Mouse (Mus musculus) intestine, embryonic 16.5 days (tissue): ENCODE measurements around the gene Tmem177. TPM values are rescaled to one million over a fixed set of nuclear protein-coding genes. Genes with fewer than 3 reads are reported as not detected.

Experiments
- ATAC-seq: fragments of 200-750 bp; cut with Nextera tagmentation; 2 replicates; pipeline ENCODE4 v1.8.0; 2017; ENCODE audit warnings: moderate TSS enrichment, moderate library complexity
- H3K27ac ChIP-seq: fragments of 300-500 bp; sonication (generic); 2 replicates; pipeline ENCODE4 v1.5.1; 2014; ENCODE audit warnings: mild to moderate bottlenecking, low read length
- H3K27me3 ChIP-seq: fragments of 300-500 bp; sonication (generic); replicated peaks from 2 replicates; pipeline ENCODE4 v1.6.1; 2014; ENCODE audit warnings: low read length, control low read depth, mixed read lengths; ENCODE audit not compliant: control insufficient read depth, insufficient read depth
- H3K36me3 ChIP-seq: fragments of 300-500 bp; sonication (generic); 2 replicates; pipeline ENCODE4 v1.6.1; 2014; ENCODE audit warnings: low read length, control low read depth; ENCODE audit not compliant: control insufficient read depth, insufficient read depth
- H3K4me1 ChIP-seq: fragments of 300-500 bp; sonication (generic); 2 replicates; pipeline ENCODE4 v1.6.1; 2014; ENCODE audit warnings: low read length, control low read depth, mixed read lengths; ENCODE audit not compliant: control insufficient read depth, insufficient read depth
- H3K4me2 ChIP-seq: fragments of 300-500 bp; sonication (generic); 2 replicates; pipeline ENCODE4 v1.6.1; 2014; ENCODE audit warnings: low read depth, low read length, control low read depth
- H3K4me3 ChIP-seq: fragments of 300-500 bp; sonication (generic); 2 replicates; pipeline ENCODE4 v1.5.1; 2014; ENCODE audit warnings: mild to moderate bottlenecking, low read length
- H3K9ac ChIP-seq: fragments of 300-500 bp; sonication (generic); 2 replicates; pipeline ENCODE4 v1.6.1; 2014; ENCODE audit warnings: low read depth, low read length
- H3K9me3 ChIP-seq: fragments of 300-500 bp; sonication (generic); 2 replicates; pipeline ENCODE4 v1.6.1; 2016; ENCODE audit warnings: low read length, control low read depth; ENCODE audit not compliant: control insufficient read depth
- WGBS: fragments of 180-500 bp; shearing (Covaris S2); extraction: QIAGEN DNeasy Blood & Tissue Kit; methylation state at CpG from one replicate; pipeline ENCODE4 v1.1.7; 2014; 5-methylcytosine and 5-hydroxymethylcytosine counted together
- polyA plus RNA-seq: library from polyadenylated mRNA; unstranded; fragments of >200 nt; fragmentation: Nextera tagmentation; extraction: Ambion mirVana; gene quantifications from 2 replicates; pipeline ENCODE4 v1.2.1, GENCODE M21; 2015

Tmem177 gene
- polyA plus RNA-seq, 1 experiment from 2014 or later, result 7.9 TPM

DNA sequence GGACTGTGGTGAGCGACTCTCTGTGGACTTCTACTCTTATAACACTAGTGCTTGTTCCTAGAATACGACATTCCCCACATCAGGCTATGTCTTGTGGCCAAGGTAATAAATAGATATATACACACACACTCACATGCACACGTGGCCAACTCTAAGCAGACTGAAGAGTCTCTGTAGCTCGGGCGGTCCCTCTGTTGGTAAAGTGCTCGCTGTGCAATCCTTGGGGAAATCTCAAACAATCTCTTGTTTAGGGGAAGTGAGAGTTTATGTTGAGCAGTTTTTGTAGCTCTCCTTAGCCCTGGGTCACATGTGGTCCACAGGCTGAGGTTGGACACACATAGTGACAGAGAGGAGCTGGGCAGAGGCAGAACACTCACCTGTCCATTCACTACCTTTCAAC is 20.1 kb downstream of the Tmem177 start:
- Histone ChIP-seq H3K27ac (no peak overlapping the region), H3K27me3 (no peaks in the 10 kb centered on the region), H3K4me3 (no peak overlapping the region), H3K9me3 (no peaks in the 10 kb centered on the region), H3K36me3 (no peaks in the 10 kb centered on the region), H3K9ac (no peak overlapping the region), H3K4me2 (no peak overlapping the region), H3K4me1 (no peaks in the 10 kb centered on the region)
- WGBS, result 57% methylated on average over 6 of the region's 6 CpGs
- ATAC-seq, result no peak

DNA sequence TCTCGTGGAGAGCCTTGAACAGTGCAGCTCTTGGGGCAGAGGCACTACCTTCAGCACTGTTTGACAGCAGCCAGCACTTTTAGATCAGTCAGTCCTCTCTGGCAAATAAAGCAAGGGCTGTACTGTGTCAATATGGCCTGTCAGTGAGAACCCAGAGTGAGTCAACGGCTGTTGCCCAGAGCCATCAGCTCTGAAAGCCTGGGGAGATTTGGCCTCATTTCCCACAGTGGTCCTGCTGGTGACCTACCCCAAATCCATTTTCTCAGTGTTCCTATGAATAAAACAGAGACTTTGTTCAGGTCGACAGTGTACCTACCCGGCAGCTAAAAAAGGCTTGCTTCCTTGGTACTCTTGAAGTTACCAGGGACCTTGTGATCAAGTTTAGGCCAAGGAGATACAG is 21.1 kb downstream of the Tmem177 start:
- Histone ChIP-seq H3K36me3 (no peaks in the 10 kb centered on the region), H3K27ac (no peak overlapping the region), H3K4me3 (no peak overlapping the region), H3K9ac (no peak overlapping the region), H3K27me3 (no peaks in the 10 kb centered on the region), H3K4me2 (no peak overlapping the region), H3K4me1 (no peaks in the 10 kb centered on the region), H3K9me3 (no peaks in the 10 kb centered on the region)
- ATAC-seq, result no peak
- 61% methylated on average over 4 of the region's 4 CpGs for WGBS

- 86% methylated on average over 9 of the region's 9 CpGs for WGBS
- no peaks in the 10 kb centered on the region for H3K9me3 ChIP-seq
- H3K9ac ChIP-seq, result no peak overlapping the region
- H3K36me3 ChIP-seq, result no peaks in the 10 kb centered on the region
- no peak for ATAC-seq
- H3K4me2 ChIP-seq, result no peak overlapping the region
- no peak overlapping the region for H3K4me3 ChIP-seq
- no peak overlapping the region for H3K27ac ChIP-seq
- H3K27me3 ChIP-seq, result no peaks in the 10 kb centered on the region
- no peaks in the 10 kb centered on the region for H3K4me1 ChIP-seq
These were observed 21.9 kb downstream of the Tmem177 start for GRCm38 (mm10) chr1:119891149-119891548.

GRCm38 (mm10) chr1:119889347-119889746 is 23.7 kb downstream of the Tmem177 start:
- H3K4me1 ChIP-seq, result no peaks in the 10 kb centered on the region
- no peak overlapping the region for H3K9ac ChIP-seq
- no peaks in the 10 kb centered on the region for H3K36me3 ChIP-seq
- ATAC-seq, result no peak
- H3K9me3 ChIP-seq, result no peaks in the 10 kb centered on the region
- no peaks in the 10 kb centered on the region for H3K27me3 ChIP-seq
- WGBS, result 81% methylated on average over 16 of the region's 16 CpGs
- no peak overlapping the region for H3K4me3 ChIP-seq
- no peak overlapping the region for H3K4me2 ChIP-seq
- H3K27ac ChIP-seq, result no peak overlapping the region

DNA sequence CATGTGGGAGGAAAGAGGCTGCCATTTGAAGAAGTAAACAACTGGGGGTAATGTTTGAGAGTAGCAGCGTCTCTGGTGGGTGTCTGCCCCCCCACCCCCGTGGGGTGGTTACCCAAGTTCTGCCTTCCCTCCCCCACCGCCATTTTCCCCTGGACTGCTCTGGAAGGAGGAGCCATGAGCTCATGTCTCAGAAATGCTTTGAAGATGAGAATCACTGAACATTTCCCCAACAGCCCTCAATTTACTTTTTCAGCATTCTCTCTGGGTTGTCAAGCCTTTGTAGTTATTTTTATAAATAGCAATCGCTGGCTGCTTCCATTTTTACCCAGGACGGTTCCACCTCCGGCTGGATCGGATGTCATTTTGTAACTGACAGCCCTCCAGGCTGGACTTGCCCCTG is 26.7 kb downstream of the Tmem177 start:
- no peak overlapping the region for H3K4me3 ChIP-seq
- no peaks in the 10 kb centered on the region for H3K9me3 ChIP-seq
- no peaks in the 10 kb centered on the region for H3K27me3 ChIP-seq
- no peaks in the 10 kb centered on the region for H3K4me1 ChIP-seq
- no peak overlapping the region for H3K4me2 ChIP-seq
- no peak for ATAC-seq
- H3K27ac ChIP-seq, result no peak overlapping the region
- WGBS, result 51% methylated on average over 7 of the region's 7 CpGs
- no peak overlapping the region for H3K9ac ChIP-seq
- H3K36me3 ChIP-seq, result no peaks in the 10 kb centered on the region

DNA sequence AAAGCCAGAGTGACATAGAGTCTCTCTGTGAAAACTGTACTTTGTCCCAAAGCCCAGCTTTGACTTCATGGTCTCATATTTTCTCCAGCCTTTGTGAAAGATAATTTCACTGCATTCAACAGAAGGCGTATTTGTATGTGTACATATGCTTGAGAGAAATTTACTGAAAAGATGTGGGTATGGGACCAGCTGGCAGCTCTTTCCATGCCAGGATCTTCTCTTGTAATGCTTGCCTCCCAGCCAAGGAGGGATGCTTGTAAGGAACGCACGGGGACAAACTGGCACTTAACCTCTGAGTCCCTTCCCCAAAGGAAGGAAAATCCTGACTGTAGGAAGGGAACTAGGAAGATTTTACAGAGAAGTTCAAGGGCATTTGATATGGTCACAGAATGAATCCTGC is 28.7 kb downstream of the Tmem177 start:
- H3K36me3 ChIP-seq, result no peaks in the 10 kb centered on the region
- no peaks in the 10 kb centered on the region for H3K9me3 ChIP-seq
- no peak for ATAC-seq
- no peaks in the 10 kb centered on the region for H3K4me1 ChIP-seq
- H3K27me3 ChIP-seq, result no peaks in the 10 kb centered on the region
- 82% methylated on average over 3 of the region's 3 CpGs for WGBS
- H3K27ac ChIP-seq, result no peak overlapping the region
- no peak overlapping the region for H3K4me3 ChIP-seq
- no peak overlapping the region for H3K4me2 ChIP-seq
- no peak overlapping the region for H3K9ac ChIP-seq

- Histone ChIP-seq H3K4me3 (no peak overlapping the region), H3K4me2 (no peak overlapping the region), H3K36me3 (no peaks in the 10 kb centered on the region), H3K9me3 (no peaks in the 10 kb centered on the region), H3K27ac (no peak overlapping the region), H3K4me1 (peaks cover 2% of the 10 kb centered on the region; the same call in 1 of the 2 replicates), H3K27me3 (no peaks in the 10 kb centered on the region), H3K9ac (no peak overlapping the region)
- ATAC-seq, result no peak
- 74% methylated on average over 7 of the region's 7 CpGs for WGBS
These were observed 34.1 kb downstream of the Tmem177 start for GRCm38 (mm10) chr1:119878909-119879308.

GRCm38 (mm10) chr1:119877469-119877868 is 35.5 kb downstream of the Tmem177 start:
- Histone ChIP-seq H3K36me3 (no peaks in the 10 kb centered on the region), H3K9me3 (no peaks in the 10 kb centered on the region), H3K4me3 (no peak overlapping the region), H3K4me1 (peaks cover 2% of the 10 kb centered on the region; the same call in 1 of the 2 replicates), H3K9ac (no peak overlapping the region), H3K4me2 (no peak overlapping the region), H3K27ac (no peak overlapping the region), H3K27me3 (no peaks in the 10 kb centered on the region)
- WGBS, result 75% methylated on average over 4 of the region's 4 CpGs
- ATAC-seq, result no peak

DNA sequence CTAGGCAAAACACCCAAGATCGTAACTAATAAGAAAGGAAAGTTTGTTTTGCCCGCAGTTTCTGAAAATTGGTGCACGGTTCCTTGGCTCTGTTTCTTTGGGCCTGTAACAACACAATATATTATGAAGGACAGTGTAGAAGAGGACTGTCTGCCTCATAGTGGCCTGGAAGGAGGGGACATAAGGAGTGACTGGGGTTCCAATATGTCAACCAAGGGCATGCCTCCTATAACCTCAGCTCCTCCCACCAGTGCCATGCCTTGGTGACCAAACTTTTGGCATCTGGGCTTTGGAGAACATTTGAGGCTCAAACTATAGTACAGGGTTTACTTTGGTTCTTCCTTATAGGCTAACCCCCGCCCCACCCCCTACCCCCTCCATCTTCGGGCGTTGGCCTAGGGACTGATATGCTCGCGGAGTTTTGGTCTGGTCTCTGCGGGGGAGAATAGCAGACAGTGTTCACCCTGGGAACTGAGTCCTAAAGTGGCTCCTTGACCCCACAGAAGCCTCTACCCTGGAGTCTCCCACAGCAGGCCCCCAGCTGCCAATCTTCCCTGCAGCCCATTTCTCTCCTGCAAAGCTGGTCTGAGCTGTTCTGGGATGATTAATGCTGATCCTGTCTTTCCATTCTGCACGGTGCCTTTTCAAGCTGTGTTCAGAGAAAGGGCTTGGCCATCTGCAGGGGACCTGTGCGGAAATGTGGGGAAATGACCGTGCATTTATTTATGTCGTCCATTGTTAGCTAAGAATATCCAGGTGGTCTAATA is 44.4 kb downstream of the Tmem177 start:
- no peak overlapping the region; the same call in 1 of the 2 replicates for H3K27ac ChIP-seq
- no peak overlapping the region for H3K4me2 ChIP-seq
- H3K4me1 ChIP-seq, result no peaks in the 10 kb centered on the region
- H3K27me3 ChIP-seq, result no peaks in the 10 kb centered on the region
- no peaks in the 10 kb centered on the region for H3K36me3 ChIP-seq
- H3K9ac ChIP-seq, result no peak overlapping the region
- no peaks in the 10 kb centered on the region for H3K9me3 ChIP-seq
- 67% methylated on average over 13 of the region's 13 CpGs for WGBS
- ATAC-seq, result no peak; the same call in 1 of the 2 replicates
- no peak overlapping the region for H3K4me3 ChIP-seq

DNA sequence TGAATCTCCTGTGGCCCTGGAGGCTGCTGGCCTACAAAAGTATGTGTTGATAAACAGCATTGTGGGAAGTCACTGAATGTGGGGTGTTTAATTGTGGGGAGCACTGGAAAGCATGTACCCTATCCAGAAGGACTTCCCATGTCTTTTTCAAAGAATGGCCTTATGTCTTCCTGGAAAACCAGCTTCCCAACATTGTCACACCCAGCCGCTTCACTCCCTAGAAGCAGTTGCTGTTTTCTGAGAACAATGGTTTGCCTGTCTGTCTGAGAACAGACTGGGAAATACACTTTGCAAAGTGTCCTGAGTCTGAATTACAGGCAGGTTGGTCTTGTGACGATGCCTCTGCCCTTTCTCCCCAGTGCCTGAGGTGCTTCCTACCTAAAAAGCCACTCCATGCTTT is 45.7 kb downstream of the Tmem177 start:
- H3K36me3 ChIP-seq, result no peaks in the 10 kb centered on the region
- no peaks in the 10 kb centered on the region for H3K4me1 ChIP-seq
- H3K4me3 ChIP-seq, result no peak overlapping the region
- ATAC-seq, result no peak
- no peaks in the 10 kb centered on the region for H3K9me3 ChIP-seq
- no peaks in the 10 kb centered on the region for H3K27me3 ChIP-seq
- no peak overlapping the region for H3K9ac ChIP-seq
- H3K27ac ChIP-seq, result no peak overlapping the region
- no peak overlapping the region for H3K4me2 ChIP-seq
- 57% methylated on average over 2 of the region's 2 CpGs for whole genome bisulfite sequencing
